Mouse (Mus musculus) stomach, embryonic 15.5 days (tissue): ENCODE data around the gene Gm11111. TPM values are rescaled to one million over a fixed set of nuclear protein-coding genes. Genes with fewer than 3 reads are reported as not detected.
"Not testable (repeated sequence)": the region's sequence is repeated elsewhere in the genome, so short reads cannot be mapped to it uniquely, and the experiment has no call there.

Experiments
- ATAC-seq: fragments of 200-750 bp; cut with Nextera tagmentation; 2 replicates; pipeline ENCODE4 v1.8.0; 2017; ENCODE audit warnings: low read depth, moderate number of reproducible peaks, moderate TSS enrichment; ENCODE audit not compliant: insufficient read depth, low FRiP score
- H3K27ac ChIP-seq: fragments of 300-500 bp; sonication (generic); 2 replicates; pipeline ENCODE4 v1.5.1; 2015; ENCODE audit warnings: mild to moderate bottlenecking, inconsistent platforms
- H3K27me3 ChIP-seq: fragments of 300-500 bp; sonication (generic); replicated peaks from 2 replicates; pipeline ENCODE4 v1.6.1; 2015; ENCODE audit warnings: inconsistent platforms
- H3K36me3 ChIP-seq: fragments of 300-500 bp; sonication (generic); 2 replicates; pipeline ENCODE4 v1.6.1; 2015; ENCODE audit warnings: inconsistent platforms
- H3K4me1 ChIP-seq: fragments of 300-500 bp; sonication (generic); 2 replicates; pipeline ENCODE4 v1.6.1; 2015; ENCODE audit warnings: inconsistent platforms
- H3K4me2 ChIP-seq: fragments of 300-500 bp; sonication (generic); 2 replicates; pipeline ENCODE4 v1.6.1; 2015; ENCODE audit warnings: mild to moderate bottlenecking, inconsistent platforms
- H3K4me3 ChIP-seq: fragments of 300-500 bp; sonication (generic); replicated peaks from 2 replicates; pipeline ENCODE4 v1.5.1; 2015; ENCODE audit warnings: inconsistent platforms
- H3K9ac ChIP-seq: fragments of 300-500 bp; sonication (generic); 2 replicates; pipeline ENCODE4 v1.6.1; 2015; ENCODE audit warnings: inconsistent platforms
- H3K9me3 ChIP-seq: fragments of 300-500 bp; sonication (generic); 2 replicates; pipeline ENCODE4 v1.6.1; 2016; ENCODE audit warnings: inconsistent platforms
- WGBS: fragments of 180-500 bp; shearing (Covaris S2); methylation state at CpG from one replicate; pipeline ENCODE4 v1.1.7; 2015; 5-methylcytosine and 5-hydroxymethylcytosine counted together
- polyA plus RNA-seq: library from polyadenylated mRNA; unstranded; fragments of >200 nt; fragmentation: Nextera tagmentation; extraction: Ambion mirVana; gene quantifications from 2 replicates; pipeline ENCODE4 v1.2.1, GENCODE M21; 2015

Gm11111 gene
- polyA plus RNA-seq, 1 experiment from 2014 or later, result not detected

DNA sequence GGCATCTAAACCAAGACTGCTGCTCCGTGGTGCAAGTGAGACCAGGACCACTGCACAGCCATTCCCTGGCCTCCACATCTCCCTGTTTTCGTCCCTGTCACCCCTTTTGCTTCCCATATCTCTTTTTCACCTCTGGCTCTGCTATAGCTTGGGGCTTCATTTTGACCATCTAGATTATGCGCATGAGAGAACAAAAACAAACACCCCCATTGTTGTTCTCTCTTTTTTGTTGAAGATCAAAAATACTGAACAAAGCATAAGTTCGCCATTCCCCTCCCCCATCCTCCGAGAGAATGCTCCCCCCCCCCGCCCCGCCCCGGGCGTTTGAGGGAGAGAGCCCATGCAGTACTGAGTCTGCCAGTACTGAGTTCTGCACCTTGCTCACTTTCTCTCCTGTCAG, 11.3 kb downstream of the Gm11111 start:
- ATAC-seq, result no peak

DNA sequence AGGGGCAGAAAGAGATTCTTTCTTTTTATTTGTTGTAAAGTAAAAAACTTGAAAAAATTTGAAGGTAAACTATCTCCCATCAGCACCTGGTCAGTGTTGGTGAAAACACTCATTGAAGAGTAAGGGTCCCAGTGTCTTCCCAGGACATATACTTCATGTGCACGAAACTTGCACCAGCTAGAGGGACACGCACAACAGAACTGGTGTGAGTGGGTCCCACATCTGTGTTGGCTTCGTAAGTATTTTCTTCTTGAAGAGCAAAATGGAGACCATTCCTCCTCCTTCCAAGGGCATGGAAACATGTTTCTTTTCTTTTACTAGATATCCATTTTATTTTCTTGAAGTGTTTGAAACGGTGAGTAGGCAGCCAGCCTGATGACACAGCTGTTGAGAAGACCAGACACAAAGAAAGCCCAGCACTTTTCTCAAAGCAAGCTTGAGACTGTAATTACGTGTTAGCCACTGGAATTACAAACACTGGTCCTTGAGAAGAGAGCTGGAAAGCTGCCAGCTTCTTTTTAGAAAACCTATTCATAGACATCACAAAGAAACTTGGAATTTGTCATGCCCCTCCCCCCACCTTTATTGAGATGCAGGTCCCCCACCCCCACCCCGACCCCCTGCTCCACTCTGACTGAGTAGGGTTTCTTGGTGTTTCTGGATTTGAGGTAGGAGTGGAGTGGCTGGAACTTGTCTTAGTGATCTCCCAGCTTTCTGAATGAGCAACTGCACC, 14.1 kb downstream of the Gm11111 start:
- H3K27me3 ChIP-seq, result no peaks in the 10 kb centered on the region
- H3K27ac ChIP-seq, result no peak overlapping the region
- no peak overlapping the region for H3K9ac ChIP-seq
- 0 out of 2 replicates have a peak, but pooled peaks cover 2% of the 10 kb centered on the region for H3K4me1 ChIP-seq
- ATAC-seq, result no peak
- H3K9me3 ChIP-seq, result no peaks in the 10 kb centered on the region
- no peak overlapping the region for H3K4me2 ChIP-seq
- H3K4me3 ChIP-seq, result no peak overlapping the region
- 60% methylated on average over 6 of the region's 6 CpGs for WGBS
- no peaks in the 10 kb centered on the region for H3K36me3 ChIP-seq

More for the DNA sequence above, 11.3 kb downstream of the Gm11111 start:
- Histone ChIP-seq H3K4me1 (no peaks in the 10 kb centered on the region), H3K9me3 (no peaks in the 10 kb centered on the region), H3K36me3 (no peaks in the 10 kb centered on the region), H3K27me3 (no peaks in the 10 kb centered on the region), H3K4me2 (no peak overlapping the region), H3K27ac (no peak overlapping the region), H3K4me3 (no peak overlapping the region), H3K9ac (no peak overlapping the region)
- WGBS, result 70% methylated on average over 9 of the region's 9 CpGs

DNA sequence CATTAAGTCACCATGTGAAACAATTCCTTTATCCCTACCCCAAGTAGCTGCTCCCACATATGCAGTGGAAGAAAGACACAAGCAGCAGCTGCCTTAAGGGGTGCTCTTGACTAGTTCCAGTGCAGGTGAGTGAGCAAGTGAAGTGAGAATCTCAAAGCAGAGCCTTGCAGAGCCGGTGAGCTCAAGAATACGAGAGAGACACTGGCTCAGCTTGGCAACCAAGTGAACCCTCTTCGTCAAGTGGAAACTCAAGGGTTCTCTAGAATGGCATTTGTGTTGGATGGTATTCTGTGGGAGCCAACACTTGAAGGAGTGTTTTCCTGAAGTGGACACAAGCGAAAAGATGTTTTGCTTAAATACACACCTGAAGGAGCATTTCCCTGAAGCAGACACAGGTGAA, 16.0 kb downstream of the Gm11111 start:
- Histone ChIP-seq H3K4me2 (no peak overlapping the region), H3K27ac (no peak overlapping the region), H3K27me3 (no peaks in the 10 kb centered on the region), H3K4me1 (0 out of 2 replicates have a peak, but pooled peaks cover 2% of the 10 kb centered on the region), H3K9me3 (no peaks in the 10 kb centered on the region), H3K4me3 (no peak overlapping the region), H3K9ac (no peak overlapping the region), H3K36me3 (no peaks in the 10 kb centered on the region)
- no peak for ATAC-seq
- WGBS, result 90% methylated on average over 4 of the region's 4 CpGs

DNA sequence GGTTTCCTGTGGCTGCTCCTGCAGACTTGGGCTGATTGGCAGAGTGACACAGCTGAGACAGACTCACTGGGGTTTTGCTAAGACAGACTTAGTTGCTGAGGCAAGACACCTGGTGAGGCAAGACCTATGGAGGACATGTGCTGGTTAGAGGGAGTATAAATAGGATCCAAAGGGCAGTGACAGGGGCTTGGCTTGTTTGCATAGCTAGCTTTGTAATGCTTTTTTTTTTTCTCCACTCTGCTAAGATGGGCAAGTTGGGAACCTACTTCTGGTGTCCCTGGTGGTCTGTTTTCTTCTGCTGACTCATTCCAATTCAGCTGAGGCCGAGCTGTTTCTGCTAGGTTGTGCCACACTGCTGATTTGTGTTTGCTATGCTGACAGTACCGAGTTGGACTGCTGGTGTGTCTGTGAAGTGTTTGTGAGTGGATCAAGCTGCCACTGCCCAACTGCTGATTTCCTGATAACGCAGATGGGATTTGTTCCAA, 16.6 kb downstream of the Gm11111 start:
- Histone ChIP-seq H3K4me1 (0 out of 2 replicates have a peak, but pooled peaks cover 2% of the 10 kb centered on the region), H3K27me3 (no peaks in the 10 kb centered on the region), H3K27ac (no peak overlapping the region), H3K36me3 (no peaks in the 10 kb centered on the region), H3K4me2 (no peak overlapping the region), H3K4me3 (no peak overlapping the region), H3K9me3 (no peaks in the 10 kb centered on the region), H3K9ac (no peak overlapping the region)
- 35% methylated on average over 3 of the region's 3 CpGs for WGBS
- ATAC-seq, result no peak

DNA sequence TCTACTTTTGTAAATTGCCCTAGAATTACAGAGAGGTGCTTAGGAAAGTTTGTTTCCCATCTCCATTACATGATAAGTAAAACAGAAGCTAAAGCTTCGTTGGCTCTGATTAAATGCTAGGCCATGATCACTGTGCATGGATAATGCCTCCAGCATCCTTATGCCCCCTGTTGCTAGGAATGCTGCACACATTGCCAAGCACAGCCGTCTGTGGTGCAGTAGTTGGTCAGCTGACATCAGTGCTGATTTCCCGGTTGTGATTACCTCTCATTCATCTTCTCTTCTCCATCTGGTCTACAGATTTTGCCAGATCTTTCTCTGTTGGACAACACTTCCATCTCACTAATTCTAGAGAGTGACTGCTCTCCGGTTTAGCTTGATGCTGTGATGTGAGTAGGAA, 19.9 kb downstream of the Gm11111 start:
- H3K27me3 ChIP-seq, result no peaks in the 10 kb centered on the region
- no peak for ATAC-seq
- no peak overlapping the region for H3K9ac ChIP-seq
- no peak overlapping the region for H3K4me2 ChIP-seq
- H3K4me3 ChIP-seq, result no peak overlapping the region
- no peaks in the 10 kb centered on the region for H3K9me3 ChIP-seq
- H3K36me3 ChIP-seq, result no peaks in the 10 kb centered on the region
- H3K4me1 ChIP-seq, result 0 out of 2 replicates have a peak, but pooled peaks cover 2% of the 10 kb centered on the region
- 63% methylated on average over 4 of the region's 4 CpGs for WGBS
- H3K27ac ChIP-seq, result no peak overlapping the region

DNA sequence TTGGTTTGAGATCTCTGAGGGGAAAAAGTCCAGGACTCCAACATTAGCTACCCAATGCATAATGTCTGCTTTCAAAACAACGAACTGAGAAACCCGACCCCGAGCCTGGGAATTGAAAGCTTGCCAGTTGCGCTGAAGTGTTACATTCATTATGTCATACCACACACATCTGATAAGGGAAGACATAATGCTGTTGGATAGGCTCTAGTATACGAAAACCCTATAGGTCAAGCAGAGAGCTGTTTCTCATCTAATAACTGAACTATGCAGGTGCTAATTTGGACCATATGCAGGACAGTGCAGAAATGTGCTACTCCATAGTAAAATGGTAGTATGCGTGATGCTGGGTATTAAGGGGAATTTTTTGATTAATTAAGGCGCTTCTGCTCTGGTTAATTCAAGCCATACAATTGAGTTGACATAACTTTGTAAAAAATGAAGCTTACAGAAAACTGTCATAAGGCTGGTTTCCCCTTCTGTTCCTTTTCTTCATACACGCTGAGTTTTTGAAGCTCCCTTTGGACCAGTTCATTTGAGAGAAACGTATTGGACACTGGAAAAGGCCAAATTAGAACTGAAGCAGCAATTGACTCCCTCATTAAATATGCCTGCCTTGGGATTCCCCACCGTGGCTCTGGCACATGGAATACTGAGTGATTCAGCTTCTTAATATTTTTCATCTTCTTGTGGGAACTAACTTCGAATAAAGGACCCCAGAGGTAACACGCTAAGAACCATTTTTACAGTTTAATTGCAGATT, 22.4 kb downstream of the Gm11111 start:
- H3K9ac ChIP-seq, result no peak overlapping the region
- no peaks in the 10 kb centered on the region for H3K9me3 ChIP-seq
- H3K4me2 ChIP-seq, result no peak overlapping the region
- no peak overlapping the region for H3K27ac ChIP-seq
- H3K27me3 ChIP-seq, result no peaks in the 10 kb centered on the region
- no peaks in the 10 kb centered on the region for H3K4me1 ChIP-seq
- ATAC-seq, result no peak
- H3K36me3 ChIP-seq, result no peaks in the 10 kb centered on the region
- WGBS, result 55% methylated on average over 12 of the region's 12 CpGs
- no peak overlapping the region for H3K4me3 ChIP-seq

DNA sequence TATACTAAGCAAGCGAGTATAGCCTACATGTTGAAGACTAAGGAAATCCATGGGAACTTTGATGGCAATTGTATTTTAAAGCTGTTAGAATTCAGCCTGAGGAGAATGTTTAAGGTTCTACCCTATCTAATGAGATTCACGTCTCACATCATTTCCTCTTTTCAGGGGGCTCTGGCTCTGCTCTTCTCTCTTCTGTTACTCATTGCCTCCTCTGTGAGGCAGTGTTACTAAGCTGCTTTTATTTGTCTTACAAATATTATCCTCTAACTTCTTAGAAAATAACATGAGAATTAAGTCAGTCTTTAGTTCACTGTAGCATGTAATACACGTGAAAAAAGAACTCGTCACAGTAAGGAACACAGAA, 23.0 kb downstream of the Gm11111 start:
- Histone ChIP-seq H3K9ac (no peak overlapping the region), H3K27ac (0 out of 2 replicates have a peak overlapping the region, but pooled peaks have one; percentile 11), H3K27me3 (no peaks in the 10 kb centered on the region), H3K4me2 (no peak overlapping the region), H3K4me1 (no peaks in the 10 kb centered on the region), H3K36me3 (no peaks in the 10 kb centered on the region), H3K4me3 (no peak overlapping the region), H3K9me3 (no peaks in the 10 kb centered on the region)
- 68% methylated on average over 4 of the region's 4 CpGs for WGBS
- no peak for ATAC-seq

DNA sequence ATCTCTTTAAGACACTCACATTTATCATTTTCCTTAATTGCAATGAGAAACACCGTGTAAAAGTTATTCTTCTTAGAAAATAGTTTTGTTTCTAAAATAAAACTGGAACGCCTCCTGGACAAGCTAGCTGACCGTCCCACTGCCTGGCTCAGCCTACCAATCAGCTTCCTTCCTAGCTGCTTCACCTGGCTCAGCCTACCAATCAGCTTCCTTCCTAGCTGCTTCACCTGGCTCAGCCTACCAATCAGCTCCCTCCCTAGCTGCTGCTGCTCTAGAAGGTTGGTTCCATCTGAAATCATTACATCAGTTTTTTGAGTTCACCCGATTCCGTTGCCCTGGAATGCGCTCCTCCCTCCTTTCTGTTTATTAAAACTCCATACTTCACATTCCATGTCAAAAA, 24.0 kb downstream of the Gm11111 start:
- not testable (repeated sequence) for H3K36me3 ChIP-seq, H3K9ac ChIP-seq, H3K27me3 ChIP-seq, H3K27ac ChIP-seq, H3K4me3 ChIP-seq, H3K4me1 ChIP-seq, H3K9me3 ChIP-seq, H3K4me2 ChIP-seq
- peak; percentile 53; the same call in 1 of the 2 replicates for ATAC-seq
- whole genome bisulfite sequencing, result 47% methylated on average over 6 of the region's 6 CpGs

DNA sequence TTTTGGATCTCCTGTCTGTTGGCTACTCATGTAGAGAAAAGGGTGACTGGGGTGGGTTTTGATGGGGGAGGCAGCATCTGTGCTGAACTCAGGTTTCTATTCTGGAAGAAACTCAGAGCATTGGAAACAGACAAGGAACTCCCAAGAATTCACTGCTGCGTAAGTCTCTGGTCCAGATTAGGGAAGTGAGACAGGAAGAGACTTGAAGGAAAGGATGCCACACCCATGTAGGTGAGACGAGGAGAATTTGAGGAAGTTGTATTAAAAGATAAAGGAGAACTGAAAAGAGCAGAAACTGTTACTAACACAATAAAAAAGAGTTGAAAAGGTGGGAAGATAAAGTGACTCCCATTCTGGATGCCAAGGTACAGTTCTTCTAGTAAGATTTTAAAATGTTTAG, 25.9 kb downstream of the Gm11111 start:
- H3K4me3 ChIP-seq, result no peak overlapping the region
- no peak overlapping the region for H3K9ac ChIP-seq
- no peak overlapping the region for H3K27ac ChIP-seq
- ATAC-seq, result no peak
- H3K4me2 ChIP-seq, result no peak overlapping the region
- 63% methylated on average over 2 of the region's 2 CpGs for WGBS
- no peaks in the 10 kb centered on the region for H3K9me3 ChIP-seq
- H3K4me1 ChIP-seq, result no peaks in the 10 kb centered on the region
- H3K36me3 ChIP-seq, result no peaks in the 10 kb centered on the region
- no peaks in the 10 kb centered on the region for H3K27me3 ChIP-seq

DNA sequence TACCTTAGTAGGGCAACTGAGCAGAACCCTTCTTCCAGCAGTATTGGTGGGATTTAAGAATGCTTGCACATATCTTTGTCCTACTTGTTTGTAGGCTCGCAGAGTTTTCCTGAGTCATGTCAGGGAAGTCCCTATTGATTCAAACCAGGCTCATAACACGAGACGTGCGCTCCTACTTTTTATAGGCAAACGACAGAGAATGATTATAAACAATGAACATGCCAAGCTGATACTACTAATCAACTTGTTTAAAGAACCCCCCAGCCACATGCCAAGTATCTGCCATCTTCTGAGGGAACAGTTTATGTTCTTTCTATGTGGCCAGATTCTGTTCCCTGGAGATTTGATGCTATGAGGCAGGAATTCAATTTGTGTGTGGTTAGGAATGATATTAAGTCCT, 28.3 kb downstream of the Gm11111 start:
- Histone ChIP-seq H3K9ac (no peak overlapping the region), H3K4me2 (no peak overlapping the region), H3K27ac (no peak overlapping the region), H3K36me3 (no peaks in the 10 kb centered on the region), H3K4me1 (no peaks in the 10 kb centered on the region), H3K9me3 (no peaks in the 10 kb centered on the region), H3K27me3 (no peaks in the 10 kb centered on the region), H3K4me3 (no peak overlapping the region)
- WGBS, result 36% methylated on average over 5 of the region's 5 CpGs
- ATAC-seq, result no peak

DNA sequence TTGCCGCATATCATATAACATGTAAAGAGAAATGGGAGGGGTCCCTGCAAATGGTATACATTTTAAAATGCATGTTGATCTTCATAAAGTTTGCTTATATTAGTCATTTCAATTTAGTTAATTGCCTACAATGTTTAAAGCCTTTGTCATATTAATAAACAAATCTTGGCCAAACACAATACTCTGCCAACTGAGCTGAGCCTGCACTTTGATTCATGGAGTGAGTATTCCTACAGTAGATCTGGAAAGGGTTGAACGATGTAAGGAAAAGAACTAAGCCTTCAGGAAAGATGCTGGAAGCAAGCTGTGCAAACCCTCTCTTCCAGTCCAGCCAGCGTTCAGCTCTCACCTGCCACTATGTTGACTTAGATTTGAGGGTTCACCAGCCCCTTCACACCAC, 29.6 kb downstream of the Gm11111 start:
- no peak overlapping the region for H3K4me3 ChIP-seq
- WGBS, result 37% methylated on average over 3 of the region's 3 CpGs
- H3K4me2 ChIP-seq, result no peak overlapping the region
- no peaks in the 10 kb centered on the region for H3K36me3 ChIP-seq
- no peak overlapping the region for H3K9ac ChIP-seq
- no peaks in the 10 kb centered on the region for H3K9me3 ChIP-seq
- no peaks in the 10 kb centered on the region for H3K4me1 ChIP-seq
- no peak overlapping the region for H3K27ac ChIP-seq
- ATAC-seq, result no peak
- H3K27me3 ChIP-seq, result no peaks in the 10 kb centered on the region

DNA sequence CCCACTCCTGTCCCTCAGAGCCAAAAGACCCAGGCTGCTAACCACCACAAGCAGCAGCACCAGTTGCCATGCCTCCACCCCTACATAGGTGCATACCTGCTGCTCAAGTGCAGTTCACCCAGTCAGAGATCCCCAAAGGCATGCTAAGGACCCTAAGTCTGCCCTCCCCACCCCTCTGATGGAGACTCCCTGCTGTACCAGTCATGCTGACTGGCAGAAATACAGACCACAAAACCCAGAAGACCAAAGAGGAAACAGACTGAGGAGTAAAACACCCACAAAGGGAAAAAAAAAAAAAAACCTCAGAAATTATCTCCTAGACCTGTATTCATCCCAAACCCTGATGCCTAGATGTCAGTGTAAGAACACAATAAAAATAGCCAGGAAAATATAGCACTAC, 33.4 kb downstream of the Gm11111 start:
- no peak overlapping the region for H3K4me2 ChIP-seq
- no peaks in the 10 kb centered on the region for H3K4me1 ChIP-seq
- H3K9me3 ChIP-seq, result no peaks in the 10 kb centered on the region
- no peaks in the 10 kb centered on the region for H3K36me3 ChIP-seq
- H3K27ac ChIP-seq, result no peak overlapping the region
- no peak for ATAC-seq
- no peaks in the 10 kb centered on the region for H3K27me3 ChIP-seq
- H3K4me3 ChIP-seq, result no peak overlapping the region
- H3K9ac ChIP-seq, result no peak overlapping the region
